Mouse (Mus musculus): ENCODE measurements around the gene Tbc1d25. TPM values are rescaled to one million over a fixed set of nuclear protein-coding genes. Genes with fewer than 3 reads are reported as not detected.

Tbc1d25 gene
- total and polyA plus RNA-seq, 2 experiments from 2014 or later = 17.4 to 19.9 TPM

DNA sequence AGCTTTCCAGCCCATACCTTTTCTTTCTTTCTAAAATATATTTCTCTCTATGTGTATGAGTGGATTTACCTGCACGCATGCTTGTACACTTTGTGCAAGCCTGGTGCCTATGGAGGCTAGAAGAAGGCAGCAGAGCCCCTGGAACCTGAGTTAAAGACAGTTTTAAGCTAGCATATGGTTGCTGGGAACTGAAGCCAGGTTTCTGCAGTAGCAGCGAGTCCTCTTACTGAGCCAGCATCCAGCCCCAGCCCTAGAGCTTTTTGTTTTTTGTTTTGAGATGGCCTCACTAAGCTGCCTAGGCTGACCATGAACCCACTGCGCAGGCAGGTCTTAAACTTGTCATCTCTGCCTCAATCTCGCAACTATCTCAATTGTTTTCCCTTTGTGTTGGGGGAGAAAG is 11.5 kb downstream of the Tbc1d25 start:
- Histone ChIP-seq H3K4me1 (ENCODE audit: insufficient read depth, low read length) (no peaks in the 10 kb centered on the region), H3K9ac (replicated peaks; ENCODE audit: low read length) (no peak overlapping the region), H3K27me3 (ENCODE audit: insufficient read depth, low read length) (no peaks in the 10 kb centered on the region), H3K27ac (no peak overlapping the region), H3K4me3 (ENCODE audit: low read length) (no peak overlapping the region), H3K36me3 (ENCODE audit: insufficient read depth, low read length) (no peaks in the 10 kb centered on the region), H3K4me2 (ENCODE audit: low read depth, low read length) (no peak overlapping the region), H3K9me3 (ENCODE audit: low read length) (no peaks in the 10 kb centered on the region)
- DNase-seq (ENCODE audit: low spot score) (no peak), ATAC-seq (no peak)
- WGBS = 79% methylated on average over 4 of the region's 4 CpGs
- TF ChIP-seq CTCF (IDR thresholded peaks at IDR 0.05; ENCODE audit: low read depth) = no peak

DNA sequence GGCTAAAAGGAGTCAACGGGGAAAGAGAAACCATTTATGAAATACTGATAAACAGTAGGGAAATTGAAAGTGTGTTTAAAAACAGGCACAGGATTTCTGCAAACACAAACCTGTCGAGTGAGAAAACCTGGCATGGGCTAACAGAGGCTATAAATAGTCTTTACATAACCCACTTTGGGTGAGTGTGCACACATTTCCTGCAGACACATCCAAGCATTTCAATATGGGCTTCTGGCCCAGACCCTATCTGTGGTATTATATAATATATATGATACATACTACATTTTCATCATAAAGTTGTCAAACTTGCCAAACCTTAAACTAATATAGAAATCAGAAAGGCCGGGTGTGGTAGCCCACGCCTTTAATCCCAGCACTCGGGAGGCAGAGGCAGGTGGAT is 12.9 kb downstream of the Tbc1d25 start:
- ATAC-seq (no peak), DNase-seq (ENCODE audit: low spot score) (no peak)
- Histone ChIP-seq H3K36me3 (ENCODE audit: insufficient read depth, low read length) (no peaks in the 10 kb centered on the region), H3K4me3 (ENCODE audit: low read length) (no peak overlapping the region), H3K27ac (no peak overlapping the region), H3K9me3 (ENCODE audit: low read length) (no peaks in the 10 kb centered on the region), H3K27me3 (ENCODE audit: insufficient read depth, low read length) (no peaks in the 10 kb centered on the region), H3K4me2 (ENCODE audit: low read depth, low read length) (no peak overlapping the region), H3K9ac (replicated peaks; ENCODE audit: low read length) (no peak overlapping the region), H3K4me1 (ENCODE audit: insufficient read depth, low read length) (no peaks in the 10 kb centered on the region)
- 93% methylated on average over 5 of the region's 5 CpGs for WGBS
- TF ChIP-seq CTCF (IDR thresholded peaks at IDR 0.05; ENCODE audit: low read depth) = no peak

DNA sequence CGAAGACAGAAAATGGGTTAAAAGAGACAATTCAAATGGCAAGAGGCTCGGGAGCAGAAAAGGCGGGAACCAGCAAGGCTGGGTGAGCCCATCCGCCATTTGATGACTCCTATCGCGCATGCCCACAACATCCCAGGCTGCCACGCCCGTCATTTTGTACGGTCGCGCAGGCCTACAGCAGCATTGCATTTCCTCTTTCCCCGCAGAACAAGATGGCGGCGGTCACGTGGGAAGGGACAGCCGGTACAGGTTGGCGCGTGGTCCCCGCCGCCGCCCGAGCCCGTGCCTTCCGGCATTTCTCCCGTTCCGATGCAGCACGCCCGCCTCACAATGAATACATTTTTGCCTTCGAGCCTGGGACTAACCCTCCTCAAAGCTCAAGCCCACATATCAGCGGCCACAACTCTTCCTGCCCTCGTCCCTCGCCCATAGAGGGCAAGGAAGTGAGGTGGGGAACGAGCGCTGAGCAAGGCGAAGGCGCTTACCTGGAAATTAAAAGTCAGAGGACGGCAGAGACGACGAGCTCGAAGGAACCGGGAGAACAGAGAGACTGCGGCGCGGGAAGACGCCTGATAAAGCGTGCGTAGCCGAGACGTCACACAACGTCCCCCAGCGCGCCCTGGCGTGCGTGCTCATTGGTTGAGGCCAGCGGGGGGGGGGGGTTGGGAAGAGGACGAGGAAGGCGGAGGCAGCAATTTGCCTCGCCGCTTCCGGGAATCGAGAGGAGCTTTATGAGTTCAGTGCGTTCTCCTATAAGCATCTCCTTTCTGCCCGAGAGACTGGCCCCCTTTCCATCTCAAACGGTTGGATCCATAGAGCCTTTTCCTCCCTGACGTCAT is 30.6 kb downstream of the Tbc1d25 start, which contains the start of gene Rbm3:
TSS of gene Rbm3 (minus strand) at position 728 of the 839 bp plus-strand sequence.
- DNase-seq (ENCODE audit: low spot score) (peak; percentile 93), ATAC-seq (peak; percentile 95)
- peak within 1 kb of the TSS; percentile 59 for H3K4me2 ChIP-seq (ENCODE audit: low read depth, low read length)
- H3K36me3 ChIP-seq (ENCODE audit: insufficient read depth, low read length) = no peaks in the 10 kb centered on the region; the same call in 1 of the 2 replicates
- WGBS = 33% methylated on average over 63 of the region's 65 CpGs
- H3K9ac ChIP-seq (replicated peaks; ENCODE audit: low read length) = peak within 1 kb of the TSS; percentile 72
- peak within 1 kb of the TSS; percentile 57 for H3K4me3 ChIP-seq (ENCODE audit: low read length)
- no peak for TF ChIP-seq CTCF (IDR thresholded peaks at IDR 0.05; ENCODE audit: low read depth)
- no peaks in the 10 kb centered on the region for H3K9me3 ChIP-seq (ENCODE audit: low read length)
- H3K4me1 ChIP-seq (ENCODE audit: insufficient read depth, low read length) = no peaks in the 10 kb centered on the region
- no peaks in the 10 kb centered on the region for H3K27me3 ChIP-seq (ENCODE audit: insufficient read depth, low read length)
- peak within 1 kb of the TSS; percentile 97 for H3K27ac ChIP-seq

DNA sequence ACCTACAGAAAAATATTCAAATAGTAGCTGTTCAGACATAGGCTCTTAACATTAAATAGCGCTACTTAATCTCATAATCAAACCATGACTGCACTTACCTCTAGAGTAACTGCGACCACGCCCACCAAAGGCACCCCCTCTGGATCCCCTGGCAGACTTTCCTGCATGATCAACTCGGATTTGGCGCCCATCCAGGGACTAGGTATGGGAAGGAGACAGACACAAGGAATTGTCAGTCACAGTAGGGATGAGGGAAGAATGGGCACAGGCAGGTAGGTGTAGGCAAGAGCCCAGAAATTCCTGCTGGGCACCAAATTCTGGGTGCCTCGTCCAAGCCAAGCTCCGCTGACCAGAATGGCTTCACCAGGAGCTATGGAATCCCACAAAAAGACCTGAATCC is 32.2 kb downstream of the Tbc1d25 start:
- H3K9ac ChIP-seq (replicated peaks; ENCODE audit: low read length) = peak overlapping the region; percentile 72; the same call in 1 of the 2 replicates
- H3K4me3 ChIP-seq (ENCODE audit: low read length) = peak overlapping the region; percentile 57
- no peaks in the 10 kb centered on the region for H3K4me1 ChIP-seq (ENCODE audit: insufficient read depth, low read length)
- no peak overlapping the region for H3K27ac ChIP-seq
- 69% methylated on average over 7 of the region's 7 CpGs for WGBS
- ATAC-seq (no peak), DNase-seq (ENCODE audit: low spot score) (no peak)
- no peaks in the 10 kb centered on the region for H3K27me3 ChIP-seq (ENCODE audit: insufficient read depth, low read length)
- peak overlapping the region; percentile 59 for H3K4me2 ChIP-seq (ENCODE audit: low read depth, low read length)
- TF ChIP-seq CTCF (IDR thresholded peaks at IDR 0.05; ENCODE audit: low read depth) = no peak
- H3K36me3 ChIP-seq (ENCODE audit: insufficient read depth, low read length) = no peaks in the 10 kb centered on the region; the same call in 1 of the 2 replicates
- no peaks in the 10 kb centered on the region for H3K9me3 ChIP-seq (ENCODE audit: low read length)

DNA sequence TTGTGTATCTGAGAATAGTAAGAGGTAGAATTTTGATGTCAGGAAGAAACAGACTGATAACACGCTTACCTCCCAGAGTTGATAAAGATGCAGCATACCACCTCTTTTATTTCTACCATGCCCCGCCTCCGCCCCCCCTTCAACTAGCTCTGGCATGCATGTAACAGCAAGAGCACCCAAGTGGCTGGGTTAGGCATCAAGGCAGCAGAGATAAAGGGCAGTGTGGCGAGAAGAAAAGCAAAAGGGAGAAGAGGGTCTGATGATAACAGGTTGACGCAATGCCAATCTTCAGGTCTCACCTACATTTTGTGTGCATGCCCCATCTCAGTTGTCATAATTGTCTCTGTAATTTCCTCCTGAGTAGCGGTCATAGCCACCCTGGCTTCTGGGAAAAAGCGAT is 33.0 kb downstream of the Tbc1d25 start:
- DNase-seq (ENCODE audit: low spot score) = no peak
- 83% methylated on average over 7 of the region's 7 CpGs for WGBS
- Histone ChIP-seq H3K36me3 (ENCODE audit: insufficient read depth, low read length) (no peaks in the 10 kb centered on the region; the same call in 1 of the 2 replicates), H3K9me3 (ENCODE audit: low read length) (no peaks in the 10 kb centered on the region), H3K4me2 (ENCODE audit: low read depth, low read length) (no peak overlapping the region), H3K9ac (replicated peaks; ENCODE audit: low read length) (no peak overlapping the region), H3K4me1 (ENCODE audit: insufficient read depth, low read length) (no peaks in the 10 kb centered on the region), H3K27me3 (ENCODE audit: insufficient read depth, low read length) (no peaks in the 10 kb centered on the region), H3K27ac (no peak overlapping the region), H3K4me3 (ENCODE audit: low read length) (no peak overlapping the region)
- no peak for TF ChIP-seq CTCF (IDR thresholded peaks at IDR 0.05; ENCODE audit: low read depth)
- no peak for ATAC-seq

DNA sequence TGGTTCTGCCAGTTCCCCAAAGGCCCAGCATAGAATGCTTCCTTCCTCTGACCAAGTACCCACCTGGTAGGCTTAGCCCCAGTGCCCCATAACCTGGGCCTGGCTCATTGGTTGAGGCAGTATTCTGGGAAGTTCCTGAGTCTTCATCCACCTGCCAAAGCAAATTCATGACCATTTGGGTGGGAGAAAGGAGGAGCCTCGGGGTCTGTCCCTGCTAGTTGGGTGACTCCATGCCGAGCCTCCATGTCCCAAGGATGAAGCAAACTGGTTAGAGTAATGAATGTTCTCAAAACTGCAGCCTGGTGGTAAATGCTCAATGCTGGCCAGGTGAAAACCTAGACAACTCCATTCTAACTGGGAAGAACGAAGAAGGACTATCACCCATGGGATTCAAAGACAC is 34.9 kb downstream of the Tbc1d25 start:
- Histone ChIP-seq H3K27me3 (ENCODE audit: insufficient read depth, low read length) (no peaks in the 10 kb centered on the region), H3K36me3 (ENCODE audit: insufficient read depth, low read length) (no peaks in the 10 kb centered on the region; the same call in 1 of the 2 replicates), H3K9ac (replicated peaks; ENCODE audit: low read length) (no peak overlapping the region), H3K27ac (no peak overlapping the region), H3K4me2 (ENCODE audit: low read depth, low read length) (no peak overlapping the region), H3K9me3 (ENCODE audit: low read length) (no peaks in the 10 kb centered on the region), H3K4me3 (ENCODE audit: low read length) (no peak overlapping the region), H3K4me1 (ENCODE audit: insufficient read depth, low read length) (no peaks in the 10 kb centered on the region)
- no peak for ATAC-seq
- no peak for DNase-seq (ENCODE audit: low spot score)
- 71% methylated on average over 3 of the region's 3 CpGs for WGBS
- TF ChIP-seq CTCF (IDR thresholded peaks at IDR 0.05; ENCODE audit: low read depth) = no peak

DNA sequence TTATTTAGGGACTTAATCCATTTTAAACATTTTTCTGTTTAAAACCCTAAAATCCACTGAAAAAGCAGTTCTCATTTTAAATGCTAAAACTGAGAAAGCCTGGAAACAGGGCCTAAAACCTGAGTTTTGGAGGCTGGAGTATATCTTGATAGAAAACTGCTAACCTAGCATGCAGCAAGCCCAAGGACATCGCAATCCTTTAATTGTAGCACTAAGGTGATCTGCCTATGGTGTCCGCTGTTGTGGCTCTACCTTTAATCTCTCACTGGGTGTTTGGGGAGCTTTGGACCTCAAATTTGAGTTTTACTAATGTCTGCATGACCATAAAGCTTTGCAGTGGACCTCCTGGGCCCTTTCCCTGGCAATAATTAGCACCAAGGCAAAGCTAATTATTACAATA is 35.5 kb downstream of the Tbc1d25 start:
- no peaks in the 10 kb centered on the region for H3K4me1 ChIP-seq (ENCODE audit: insufficient read depth, low read length)
- H3K27me3 ChIP-seq (ENCODE audit: insufficient read depth, low read length) = no peaks in the 10 kb centered on the region
- WGBS = 90% methylated on average over 2 of the region's 2 CpGs
- no peak for TF ChIP-seq CTCF (IDR thresholded peaks at IDR 0.05; ENCODE audit: low read depth)
- H3K36me3 ChIP-seq (ENCODE audit: insufficient read depth, low read length) = no peaks in the 10 kb centered on the region; the same call in 1 of the 2 replicates
- H3K9ac ChIP-seq (replicated peaks; ENCODE audit: low read length) = no peak overlapping the region
- no peaks in the 10 kb centered on the region for H3K9me3 ChIP-seq (ENCODE audit: low read length)
- no peak overlapping the region for H3K4me2 ChIP-seq (ENCODE audit: low read depth, low read length)
- H3K27ac ChIP-seq = no peak overlapping the region
- no peak overlapping the region for H3K4me3 ChIP-seq (ENCODE audit: low read length)
- ATAC-seq (no peak), DNase-seq (ENCODE audit: low spot score) (no peak)
